Mouse (Mus musculus): ENCODE measurements around the gene Rec114.

- TF ChIP-seq CTCF (IDR thresholded peaks at IDR 0.05) (no peak), POLR2A (IDR thresholded peaks at IDR 0.05; ENCODE audit: insufficient read depth, low read depth, low read length) (no peak), EP300 (IDR thresholded peaks at IDR 0.05; ENCODE audit: insufficient read depth, low read depth, low read length) (no peak)
These were observed 60.4 kb downstream of the Rec114 start for GRCm38 (mm10) chr9:58683372-58683771.

Data from heart, adult 2 months (tissue).